Mouse (Mus musculus): ENCODE measurements around the gene Arap2.
"Not testable (repeated sequence)": the region's sequence is repeated elsewhere in the genome, so short reads cannot be mapped to it uniquely, and the experiment has no call there.

Gene Arap2

GRCm38 (mm10) chr5:62743220-62743922 lies 22.6 kb downstream of the Arap2 start:
- no peak for DNase-seq (ENCODE audit: low read depth, low spot score)

GRCm38 (mm10) chr5:62739451-62740415 lies 26.2 kb downstream of the Arap2 start:
- DNase-seq (ENCODE audit: low read depth, low spot score) = no peak

DNA sequence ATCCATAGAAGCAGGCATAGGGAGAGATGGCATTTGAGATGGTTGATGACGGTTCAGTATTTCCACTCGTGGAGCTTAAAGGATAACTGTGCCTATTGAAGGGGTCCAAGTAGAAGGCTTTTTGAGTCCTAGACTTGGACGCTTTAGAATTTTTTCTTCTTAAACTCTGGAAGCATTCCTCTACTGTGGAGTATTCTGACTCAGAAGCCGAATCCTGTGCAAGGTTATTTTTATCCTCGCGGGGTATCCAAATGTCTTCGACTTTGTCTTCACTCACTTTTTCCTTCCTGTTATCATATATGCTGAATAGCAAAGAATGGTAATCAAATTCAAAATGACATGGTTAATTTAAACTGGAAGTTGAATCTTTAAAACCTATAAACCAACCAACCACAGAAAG lies 35.4 kb downstream of the Arap2 start:
- DNase-seq (ENCODE audit: low read depth, low spot score) = not testable (repeated sequence)

GRCm38 (mm10) chr5:62725551-62725950 lies 40.4 kb downstream of the Arap2 start:
- DNase-seq (ENCODE audit: low read depth, low spot score) = no peak

DNA sequence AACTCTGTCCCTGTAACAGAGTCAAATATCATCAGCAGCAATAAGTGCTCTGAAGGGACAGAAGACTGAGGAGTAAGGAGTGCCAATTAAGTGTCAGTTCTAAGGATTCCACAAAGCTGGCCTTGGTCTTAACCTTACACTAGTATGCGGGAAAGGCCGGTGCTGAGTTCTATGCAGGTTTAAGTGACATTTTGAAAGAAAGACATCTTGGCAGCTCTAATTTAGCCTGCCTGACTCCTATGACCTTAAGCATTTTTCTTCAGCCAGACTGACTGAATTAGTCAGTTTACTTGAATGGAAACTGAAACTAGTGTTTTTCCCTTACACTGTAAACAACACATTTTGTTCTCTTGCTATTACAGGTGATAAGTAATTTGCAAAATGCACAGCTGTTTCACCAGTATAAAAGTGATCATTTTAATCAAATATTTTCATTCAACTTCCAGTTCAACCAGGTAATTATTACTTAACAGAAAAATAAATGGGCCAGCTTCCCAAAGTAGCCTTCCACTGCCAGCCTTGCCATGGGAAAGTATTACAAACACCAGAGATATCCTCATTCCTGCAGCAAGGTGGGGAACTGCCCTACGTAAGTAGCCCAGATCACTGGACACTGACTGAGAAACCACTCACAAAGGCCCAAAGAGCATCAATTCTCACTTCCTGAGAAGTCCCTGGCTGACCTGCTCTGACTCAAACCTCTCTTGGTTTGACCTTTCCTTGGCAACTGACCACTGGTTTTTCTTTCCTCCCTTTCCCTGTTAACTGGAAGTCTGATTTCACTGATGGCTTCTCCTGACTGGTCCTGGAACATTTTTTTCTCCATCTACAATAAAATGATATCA lies 42.5 kb downstream of the Arap2 start:
- DNase-seq (ENCODE audit: low read depth, low spot score) = no peak

- no peak for DNase-seq (ENCODE audit: low read depth, low spot score)
Observed at GRCm38 (mm10) chr5:62716468-62716867, 49.5 kb downstream of the Arap2 start.

GRCm38 (mm10) chr5:62715977-62716376 lies 50.0 kb downstream of the Arap2 start:
- no peak for DNase-seq (ENCODE audit: low read depth, low spot score)

DNA sequence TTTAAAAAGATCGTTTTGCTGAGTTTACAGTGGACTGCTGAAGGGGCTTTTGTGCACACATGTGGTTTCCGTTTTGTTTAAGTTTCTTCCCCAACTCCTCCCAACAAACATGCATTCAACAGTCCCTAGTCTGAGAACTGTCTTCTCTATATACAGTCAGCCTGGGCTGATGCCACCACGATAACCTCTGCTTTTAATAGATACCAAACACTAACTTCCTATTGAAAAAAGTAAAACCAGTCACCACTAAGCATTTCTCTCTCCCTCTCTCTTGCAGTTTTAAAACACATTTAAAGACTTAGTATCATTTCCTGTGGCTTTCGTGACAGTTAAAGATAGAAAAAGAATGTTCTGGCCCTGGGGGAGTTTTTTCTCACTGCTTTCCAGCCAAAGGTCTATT lies 50.5 kb downstream of the Arap2 start:
- DNase-seq (ENCODE audit: low read depth, low spot score) = no peak

- no peak for DNase-seq (ENCODE audit: low read depth, low spot score)
Observed at GRCm38 (mm10) chr5:62710955-62711354, 55.0 kb downstream of the Arap2 start.

- DNase-seq (ENCODE audit: low read depth, low spot score) = no peak
Observed at GRCm38 (mm10) chr5:62706900-62707299, 59.1 kb downstream of the Arap2 start.

- DNase-seq (ENCODE audit: low read depth, low spot score) = no peak
Observed at GRCm38 (mm10) chr5:62689965-62690364, 76.0 kb downstream of the Arap2 start.

DNA sequence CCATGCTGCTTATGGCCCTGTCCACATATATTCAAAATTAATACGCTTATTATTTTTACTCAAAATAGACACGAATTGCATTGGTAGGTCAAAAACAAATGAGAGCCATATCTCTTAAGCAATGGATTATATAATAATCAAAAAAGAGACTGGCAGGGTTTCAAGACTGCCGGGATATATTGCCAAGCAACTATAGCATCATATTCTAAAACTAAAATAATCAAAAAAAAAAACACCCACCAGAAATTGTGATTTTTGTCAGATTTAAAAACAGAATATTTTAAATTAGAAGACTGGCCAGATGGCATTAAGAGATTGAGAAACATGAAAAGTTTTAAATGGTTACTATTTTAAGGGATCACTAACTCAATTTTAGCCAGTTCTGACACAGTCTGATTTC lies 82.2 kb downstream of the Arap2 start:
- no peak for DNase-seq (ENCODE audit: low read depth, low spot score)

DNA sequence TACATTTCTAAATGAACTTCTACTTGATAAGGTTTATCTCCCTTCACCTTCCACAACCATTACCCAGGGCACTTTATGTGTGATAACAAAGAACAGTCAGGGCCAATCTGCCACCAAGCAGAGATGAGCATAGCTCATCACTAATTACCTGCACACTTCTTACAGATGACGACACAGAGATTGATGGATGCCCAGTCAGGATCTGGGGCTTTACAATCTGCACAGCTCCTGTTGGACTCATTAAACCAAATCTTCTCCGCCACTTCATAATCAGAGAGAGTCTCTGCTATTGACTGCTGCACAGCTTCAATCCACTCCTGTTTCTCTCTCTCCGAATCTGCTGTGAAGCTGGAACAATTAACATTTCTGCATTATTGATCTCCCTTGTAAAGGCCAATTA lies 82.8 kb downstream of the Arap2 start:
- no peak for DNase-seq (ENCODE audit: low read depth, low spot score)

GRCm38 (mm10) chr5:62677390-62677789 lies 88.6 kb downstream of the Arap2 start:
- no peak for DNase-seq (ENCODE audit: low read depth, low spot score)

- DNase-seq (ENCODE audit: low read depth, low spot score) = no peak
Observed at GRCm38 (mm10) chr5:62672736-62673436, 93.1 kb downstream of the Arap2 start.

GRCm38 (mm10) chr5:62665329-62665728 lies 100.6 kb downstream of the Arap2 start:
- DNase-seq (ENCODE audit: low read depth, low spot score) = no peak

DNA sequence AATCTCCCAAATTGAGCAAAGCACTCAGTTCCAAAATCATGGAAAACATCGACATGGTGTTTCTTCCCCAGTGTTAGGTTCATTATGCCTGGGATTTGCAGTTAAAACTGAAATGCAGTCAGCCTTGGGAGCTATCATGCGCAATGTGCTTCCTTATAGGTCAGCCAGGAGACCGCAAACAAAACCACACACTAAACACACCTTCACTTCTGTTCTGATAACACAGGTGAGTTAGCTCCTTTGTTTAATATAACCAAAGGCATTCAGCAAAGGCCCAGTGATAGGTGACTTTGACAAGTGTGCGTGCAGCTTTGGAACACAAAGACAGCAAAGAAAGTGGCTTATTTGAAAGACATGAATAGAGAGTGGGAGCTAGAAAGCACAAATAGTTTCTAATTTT lies 101.1 kb downstream of the Arap2 start:
- DNase-seq (ENCODE audit: low read depth, low spot score) = no peak

DNA sequence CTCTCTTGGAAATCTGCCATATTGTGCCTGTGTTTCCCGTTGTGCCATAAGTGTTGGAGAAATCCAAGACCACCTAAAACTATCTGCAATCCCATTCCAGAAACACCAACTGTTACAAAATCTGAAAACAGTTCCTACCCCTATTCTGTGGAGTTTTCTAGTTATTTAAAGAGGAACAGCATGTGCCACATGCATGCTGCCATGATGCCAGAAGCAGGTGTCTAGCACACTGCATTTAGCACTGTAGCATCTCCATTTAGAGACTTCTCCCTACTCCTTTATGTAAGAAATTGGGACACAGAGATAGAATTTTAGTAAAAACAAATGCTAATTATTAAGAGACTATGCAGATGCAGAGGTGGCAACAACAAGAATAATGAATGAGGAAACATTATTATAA lies 102.8 kb downstream of the Arap2 start:
- DNase-seq (ENCODE audit: low read depth, low spot score) = no peak

DNA sequence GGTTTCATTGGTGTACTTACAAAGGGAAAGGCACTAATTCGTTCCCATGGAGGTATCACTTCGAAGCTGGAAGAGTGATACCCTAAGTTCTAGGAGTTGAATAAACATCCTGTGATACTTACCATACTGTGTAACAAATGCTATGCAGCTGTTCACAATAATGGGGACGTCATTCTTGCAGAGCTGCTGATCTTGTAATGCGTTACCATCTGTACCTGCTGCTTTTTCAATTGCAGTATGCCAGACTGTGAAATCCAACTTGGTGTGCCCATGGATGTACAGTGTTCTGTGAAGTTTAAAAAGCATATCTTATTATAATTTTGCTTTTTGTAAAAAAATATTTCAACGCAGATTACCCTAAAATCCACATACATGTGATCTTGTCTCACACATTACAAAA lies 112.0 kb downstream of the Arap2 start:
- no peak for DNase-seq (ENCODE audit: low read depth, low spot score)

GRCm38 (mm10) chr5:62642330-62642729 lies 123.6 kb downstream of the Arap2 start:
- no peak for DNase-seq (ENCODE audit: low read depth, low spot score)

GRCm38 (mm10) chr5:62640501-62640900 lies 125.5 kb downstream of the Arap2 start:
- no peak for DNase-seq (ENCODE audit: low read depth, low spot score)

Data from c-Kit-negative CD71-positive TER-119-positive erythroid progenitor cells, embryonic 14.5 days (primary cell).